Mouse (Mus musculus): ENCODE measurements around the gene Mgp.
A peak's percentile ranks its signal among the peaks of the same experiment; 100 is the strongest.

Mgp gene

DNA sequence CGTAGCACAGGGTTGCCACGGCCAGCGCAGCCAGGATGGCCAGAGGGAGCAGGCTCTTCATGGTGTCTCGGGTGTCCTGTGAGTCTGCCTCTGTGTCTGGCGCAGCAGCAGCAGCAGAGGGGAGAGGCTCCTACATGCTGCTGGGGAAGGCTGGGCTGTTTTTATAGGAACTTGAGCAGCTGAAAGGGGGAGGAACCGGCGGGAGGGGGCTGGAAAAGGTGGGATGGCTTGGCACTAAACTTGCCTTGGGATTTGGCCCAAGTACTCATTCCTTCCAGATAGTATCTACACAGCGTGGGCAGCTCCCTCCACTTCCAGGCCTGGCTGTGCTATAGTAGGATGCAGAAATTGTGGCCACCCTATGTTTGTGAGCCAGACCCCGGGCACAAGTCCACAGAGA is at the start of gene Mgp:
Mgp (minus strand) TSS at position 154 of the 400 bp plus-strand sequence.
- no peak for DNase-seq (ENCODE audit: low spot score)

DNA sequence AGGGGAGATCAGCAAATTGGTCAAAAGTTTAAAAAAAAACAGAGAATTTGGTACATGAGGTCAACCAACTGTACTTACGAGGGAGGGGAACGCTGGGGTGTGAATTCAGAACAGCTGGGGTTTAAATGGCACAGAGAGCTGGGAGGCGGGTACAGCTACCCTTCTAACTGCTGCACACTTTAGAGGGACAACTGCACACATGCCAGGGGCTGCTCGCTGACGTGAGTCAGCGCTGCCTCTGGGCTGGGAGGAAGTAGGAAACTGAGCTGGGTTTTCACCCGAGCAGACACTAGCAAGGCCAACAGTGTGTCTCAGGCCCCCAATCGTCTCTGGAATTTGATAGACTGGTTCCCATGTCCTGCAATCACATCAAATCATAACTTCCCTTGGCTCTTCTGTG is 49.4 kb upstream of the Mgp start:
- DNase-seq (ENCODE audit: low spot score), result no peak

DNA sequence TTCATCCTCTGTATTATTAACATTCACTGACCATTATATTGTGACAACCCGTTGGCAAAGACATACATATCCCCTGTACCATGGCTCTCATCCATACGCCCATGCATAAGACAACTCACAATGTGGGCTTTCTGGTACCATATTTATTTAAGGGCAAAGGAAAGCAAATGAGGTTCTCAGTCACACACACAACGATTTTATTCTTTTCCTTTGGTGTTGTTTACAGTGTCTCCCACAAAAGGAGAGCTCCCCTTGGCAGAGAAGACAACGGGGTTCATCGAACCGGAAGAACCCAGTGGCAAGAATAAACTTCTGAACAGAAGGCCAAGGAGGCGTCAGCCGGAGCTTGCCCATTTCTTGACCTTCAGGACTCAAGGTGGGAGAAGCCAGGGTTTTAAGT is 47.9 kb upstream of the Mgp start, which contains the start of gene Pde6h:
Pde6h (plus strand) TSS at position 301 of the 400 bp plus-strand sequence.
- no peak for DNase-seq (ENCODE audit: low spot score)

DNA sequence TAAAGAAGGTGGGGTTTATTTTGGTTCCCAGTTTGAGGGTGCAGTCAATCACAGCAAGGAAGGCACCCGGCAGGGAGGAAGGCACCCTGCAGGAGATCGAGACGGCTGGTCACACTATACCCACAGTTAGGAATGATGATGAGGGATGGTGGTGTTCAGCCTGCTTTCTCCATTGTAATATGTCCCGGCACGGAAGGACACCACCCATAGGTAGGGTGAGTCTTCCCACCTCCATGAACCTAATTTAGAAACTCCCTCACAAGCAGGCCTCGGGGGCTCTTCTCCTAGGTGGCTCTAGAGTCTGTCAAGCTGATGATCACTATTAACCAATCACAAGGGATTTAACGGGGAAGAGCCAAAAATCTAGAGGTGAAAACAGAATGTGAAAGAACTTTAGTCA is 47.2 kb upstream of the Mgp start:
- DNase-seq (ENCODE audit: low spot score), result no peak

DNA sequence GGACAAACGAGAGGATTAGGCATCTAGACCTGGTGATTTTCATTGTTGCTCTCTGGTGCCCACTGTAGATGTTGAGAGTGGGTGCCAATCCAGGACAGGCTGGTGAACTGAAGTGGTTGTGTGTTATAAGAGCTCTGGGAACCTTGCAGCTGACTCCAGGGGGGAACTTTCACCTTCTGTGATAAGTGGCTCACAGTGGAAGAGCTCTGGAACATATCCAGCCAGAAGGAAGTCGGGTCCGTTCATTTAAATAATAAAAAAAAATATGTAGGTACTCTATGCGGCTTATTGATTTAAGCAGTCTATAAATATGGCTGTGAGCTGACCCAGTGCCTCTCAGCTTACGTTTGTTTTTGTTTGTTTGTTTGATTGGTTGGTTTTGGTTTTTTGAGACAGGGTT is 46.5 kb upstream of the Mgp start, which contains the start of gene Erp27:
Erp27 (minus strand) TSS at position 101 of the 400 bp plus-strand sequence.
- DNase-seq (ENCODE audit: low spot score), result no peak

DNA sequence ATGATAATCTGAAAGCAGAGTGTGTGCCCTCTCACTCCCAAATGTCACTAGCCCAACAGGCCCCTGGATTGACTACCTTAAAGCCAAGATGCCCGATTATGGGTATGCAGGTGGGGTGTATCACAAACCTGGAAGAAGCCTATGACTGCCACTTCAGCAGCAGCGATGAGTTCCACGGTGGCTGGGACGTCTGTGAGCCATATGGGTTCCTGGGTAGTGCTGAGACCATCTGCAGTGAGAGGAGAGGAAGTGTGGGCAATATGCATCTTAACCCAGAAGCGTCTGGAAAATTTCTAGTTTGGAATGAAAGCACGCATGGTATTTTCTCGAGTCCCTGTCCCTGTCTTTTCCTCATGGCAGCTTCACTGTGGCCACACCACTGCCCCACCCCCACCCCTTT is 46.0 kb upstream of the Mgp start:
- no peak for DNase-seq (ENCODE audit: low spot score)

DNA sequence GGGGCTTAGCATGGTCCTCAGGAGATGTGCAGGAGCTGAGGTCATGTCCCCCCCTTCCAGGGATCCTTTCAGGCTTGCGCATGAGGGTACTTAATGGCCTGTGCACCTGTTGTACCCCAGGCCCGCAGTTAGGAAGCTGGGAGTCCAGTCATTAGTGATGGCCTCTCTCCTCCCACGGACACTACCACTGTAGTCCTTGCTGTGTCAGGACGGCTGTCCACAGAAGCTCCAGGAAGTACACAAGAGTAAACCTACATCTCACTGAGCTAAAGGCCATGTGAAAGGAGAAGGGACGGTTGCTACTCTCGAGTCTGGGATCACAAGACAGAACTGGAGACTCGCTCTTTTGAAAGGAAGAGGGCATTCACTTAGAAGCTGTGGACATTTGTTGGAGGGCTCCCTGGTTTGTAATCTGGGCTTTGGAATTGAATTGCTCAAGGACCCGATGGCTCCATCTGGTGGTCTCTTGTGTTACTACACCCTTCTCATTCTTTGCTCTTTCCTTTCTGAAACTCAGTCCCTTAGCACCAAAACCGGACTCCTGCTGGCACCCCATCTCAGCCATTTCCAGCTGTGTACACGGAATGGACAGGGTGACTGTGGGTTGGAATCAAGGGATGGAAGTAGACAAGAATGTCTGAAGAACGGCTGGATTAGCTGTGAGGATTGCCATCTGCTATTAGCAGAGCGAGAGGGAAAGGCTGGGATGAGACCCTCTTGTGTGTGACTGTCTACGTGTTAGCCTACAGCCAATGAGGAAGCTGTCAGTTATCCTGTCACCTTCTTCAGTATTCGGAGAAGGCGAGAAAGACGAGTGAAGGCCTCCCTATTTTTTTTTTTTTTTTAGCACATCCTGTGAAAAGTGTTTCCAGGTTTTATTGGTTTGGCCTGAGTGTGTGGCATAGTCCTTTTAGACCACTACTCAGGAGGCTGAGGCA is 45.0 kb upstream of the Mgp start:
- DNase-seq (ENCODE audit: low spot score), result peak; percentile 52

DNA sequence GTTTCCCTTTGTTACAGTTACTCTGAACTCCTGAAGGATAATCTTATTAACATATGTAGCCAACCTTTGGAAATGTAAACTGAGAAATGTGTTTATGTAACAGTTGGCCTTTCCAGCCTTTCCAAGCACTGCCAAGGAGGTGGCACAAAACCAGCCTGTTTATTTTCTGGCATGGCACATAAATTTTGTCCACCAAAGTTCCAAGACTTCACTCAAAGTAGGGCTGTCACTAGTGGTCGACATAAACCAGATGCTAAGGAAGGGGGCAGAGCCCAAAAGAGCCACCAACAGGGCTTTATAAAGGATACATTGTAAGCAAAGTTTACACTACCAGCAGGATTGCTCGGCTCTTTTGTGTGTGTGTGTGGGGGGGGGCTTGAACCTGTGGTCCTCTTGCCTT is 42.3 kb upstream of the Mgp start:
- DNase-seq (ENCODE audit: low spot score), result no peak

DNA sequence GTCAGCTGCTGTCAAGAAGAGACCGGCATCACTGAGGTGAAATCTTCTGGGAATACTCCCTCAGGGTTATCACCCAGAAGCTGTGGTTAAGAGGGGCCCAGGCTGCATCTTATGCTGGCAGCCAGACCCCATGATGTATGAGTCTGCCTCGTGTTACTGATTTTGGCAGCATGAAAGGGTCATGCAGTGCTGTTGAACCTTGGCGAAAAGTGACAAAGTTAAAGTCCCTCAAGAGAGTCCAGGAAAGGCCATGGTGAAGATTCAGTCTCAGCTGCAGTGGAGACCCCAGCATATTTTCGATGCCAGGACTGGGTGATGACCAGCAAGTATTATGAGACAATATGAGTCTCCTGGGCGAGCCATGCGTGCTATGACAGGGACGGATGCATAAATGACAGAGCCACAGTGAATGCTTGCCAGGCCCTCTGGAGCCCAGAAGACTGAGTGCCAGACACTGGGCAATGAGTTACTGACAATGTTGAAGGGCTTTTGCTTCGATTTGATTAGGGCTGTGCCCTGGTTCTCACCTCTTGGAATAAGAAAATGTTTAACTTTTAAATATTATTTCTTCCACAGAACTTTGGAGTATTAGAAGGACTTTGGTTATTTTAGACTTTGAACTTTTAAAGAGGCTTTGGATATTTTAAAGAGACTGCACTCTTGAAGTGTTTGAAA is 40.2 kb upstream of the Mgp start:
- no peak for DNase-seq (ENCODE audit: low spot score)

DNA sequence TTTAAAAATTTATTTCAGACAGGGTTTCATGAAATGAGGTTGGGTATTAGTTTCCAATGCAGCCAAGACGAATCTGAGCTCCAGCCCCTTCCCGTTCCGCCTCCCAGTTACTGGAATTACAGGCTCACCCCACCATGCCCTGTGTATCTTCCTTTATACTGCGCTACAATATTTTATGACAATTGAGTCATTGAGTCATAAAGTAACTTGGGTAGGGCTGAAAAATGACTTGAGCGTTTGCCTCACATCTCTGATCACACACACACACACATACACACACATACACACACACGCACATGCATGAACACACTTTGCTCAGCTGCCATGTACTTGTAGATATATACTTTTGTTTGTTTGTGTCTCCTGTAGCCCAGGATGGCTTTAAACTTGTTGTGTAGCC is 38.6 kb upstream of the Mgp start:
- DNase-seq (ENCODE audit: low spot score), result no peak

DNA sequence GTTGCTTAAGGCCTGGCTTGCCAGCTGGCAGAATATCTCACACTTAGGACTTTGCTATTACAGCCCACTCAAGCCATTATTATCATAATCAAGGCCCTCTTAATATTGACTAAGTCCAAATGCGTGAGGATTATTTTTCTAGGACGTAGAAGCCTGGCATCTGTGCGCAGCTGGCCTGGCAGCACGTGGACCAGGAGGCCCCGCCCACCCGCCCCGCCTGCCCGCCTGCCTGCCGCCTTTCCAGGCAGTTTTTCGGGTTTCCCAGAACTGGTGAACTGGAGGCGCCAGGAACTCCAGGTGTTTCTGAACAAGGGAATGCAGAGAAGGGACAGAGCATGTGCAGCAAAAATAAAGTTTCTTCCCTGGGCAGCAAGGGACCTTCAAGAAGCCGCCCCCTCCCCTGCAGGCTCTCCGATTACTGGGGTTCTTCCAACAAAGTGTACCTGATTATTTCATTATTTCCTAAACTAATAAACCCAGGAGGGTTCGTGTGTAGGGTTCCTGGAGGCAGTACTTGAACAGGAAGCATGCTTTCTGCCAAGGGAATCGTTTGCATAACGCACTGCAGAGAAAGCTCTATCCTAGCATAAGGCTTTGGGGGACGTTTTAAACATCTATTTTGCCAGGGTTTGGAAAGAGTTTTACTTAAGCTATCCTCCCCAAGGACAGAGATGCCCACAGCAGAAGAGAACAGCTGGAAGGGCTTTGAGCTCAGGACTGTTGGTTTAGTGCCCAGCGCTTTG is 37.9 kb upstream of the Mgp start:
- no peak for DNase-seq (ENCODE audit: low spot score)

DNA sequence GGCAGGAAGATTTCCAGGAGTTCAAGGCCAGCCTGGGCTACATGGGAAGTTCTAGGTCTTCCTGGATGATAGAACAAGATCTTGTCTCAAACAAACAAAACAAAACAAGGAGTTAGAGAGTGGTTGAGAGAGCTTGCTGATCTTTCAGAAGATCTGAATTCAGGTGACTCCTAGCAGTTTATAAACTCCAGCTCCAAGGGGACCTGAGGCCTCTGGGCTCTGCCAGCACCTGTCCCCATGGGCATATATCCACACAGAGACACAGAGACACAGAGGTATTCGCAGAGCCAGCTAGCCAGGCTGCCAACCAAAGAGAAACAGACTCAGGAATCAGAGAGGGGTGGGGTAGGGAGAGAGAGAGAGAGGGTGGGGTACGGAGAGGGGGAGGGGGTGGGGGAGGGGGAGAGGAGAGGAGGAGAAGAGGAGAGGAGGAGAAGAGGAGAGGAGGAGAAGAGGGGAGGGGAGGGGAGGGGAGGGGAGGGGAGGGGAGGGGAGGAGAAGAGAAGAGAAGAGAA is 37.2 kb upstream of the Mgp start:
- DNase-seq (ENCODE audit: low spot score), result no peak

DNA sequence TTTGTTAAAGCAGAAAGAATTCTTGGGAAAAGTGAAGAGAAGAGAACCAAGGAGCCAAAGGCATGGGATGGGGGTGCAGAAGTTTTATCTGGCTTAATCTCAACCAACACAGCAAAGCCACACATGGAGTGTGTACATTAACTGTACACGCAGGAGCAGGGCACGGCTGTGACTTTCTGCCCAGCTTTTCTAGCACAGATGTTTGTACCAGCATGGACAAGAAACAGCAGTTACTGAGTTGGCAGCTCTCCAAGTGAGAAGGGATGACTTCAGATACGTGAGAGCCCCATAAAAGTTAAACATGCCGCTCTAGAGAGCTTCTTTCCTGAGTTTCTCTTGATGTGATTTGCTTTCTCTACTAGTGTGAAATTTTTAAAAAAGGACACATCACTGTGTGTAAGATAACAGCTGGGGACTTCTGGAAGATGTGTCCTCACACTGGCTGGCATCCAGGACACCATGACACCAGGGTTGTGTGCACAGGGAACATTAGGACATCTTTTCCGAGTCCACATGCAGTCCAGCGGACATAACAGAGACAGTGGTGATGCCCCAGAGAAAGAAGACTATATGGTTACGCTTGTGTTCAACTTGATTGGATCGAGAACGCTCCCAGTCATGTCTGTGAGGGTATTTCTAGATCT is 34.7 kb upstream of the Mgp start:
- no peak for DNase-seq (ENCODE audit: low spot score)

DNA sequence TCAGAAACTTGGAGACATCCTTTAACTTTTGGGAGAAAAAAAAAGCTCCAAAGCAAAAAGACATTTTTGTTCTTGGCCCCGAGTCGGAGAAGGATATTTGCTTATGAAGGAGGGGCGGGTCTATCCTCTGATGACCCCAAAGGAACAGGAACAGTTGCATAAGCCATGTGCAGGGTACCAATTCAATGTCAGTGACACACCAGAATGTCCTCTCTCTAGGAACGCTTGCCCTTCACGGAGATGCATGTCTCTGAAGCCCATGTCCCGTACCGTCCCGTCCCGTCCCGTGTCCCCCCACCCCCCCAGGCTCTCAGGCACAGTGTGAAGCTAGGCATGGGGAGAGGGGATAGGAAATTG is 31.3 kb upstream of the Mgp start:
- no peak for DNase-seq (ENCODE audit: low spot score)

DNA sequence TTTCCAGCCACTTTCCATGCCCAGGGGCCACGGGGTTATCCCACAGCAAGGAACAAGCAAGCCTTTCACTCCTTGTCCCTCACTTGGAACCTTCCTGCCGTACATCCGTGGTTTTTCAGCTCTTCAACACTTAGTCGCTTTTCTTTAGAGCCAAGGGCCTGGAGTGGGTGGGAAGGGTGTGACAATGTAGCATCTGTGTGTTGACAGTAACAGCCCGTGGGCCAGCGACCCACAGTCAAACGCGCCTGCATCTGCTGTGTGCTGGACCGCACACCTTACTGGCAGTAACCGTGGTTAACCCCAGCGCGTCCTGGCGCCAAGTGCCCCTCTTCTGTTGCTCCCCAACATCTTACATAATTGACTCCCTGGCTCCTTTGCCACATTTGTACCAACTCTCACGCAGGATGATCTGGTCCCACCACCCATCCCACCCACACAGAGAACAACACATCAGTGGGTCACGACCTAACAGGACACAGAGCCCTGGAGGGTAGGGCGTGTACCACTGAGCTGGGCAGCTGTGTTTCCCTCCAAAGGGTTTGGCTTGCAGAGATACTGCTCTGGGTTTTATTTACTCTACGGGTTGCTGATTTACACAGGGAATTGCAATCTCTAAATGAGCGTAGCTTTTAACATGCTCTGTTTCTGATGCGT is 30.8 kb upstream of the Mgp start:
- DNase-seq (ENCODE audit: low spot score), result no peak

DNA sequence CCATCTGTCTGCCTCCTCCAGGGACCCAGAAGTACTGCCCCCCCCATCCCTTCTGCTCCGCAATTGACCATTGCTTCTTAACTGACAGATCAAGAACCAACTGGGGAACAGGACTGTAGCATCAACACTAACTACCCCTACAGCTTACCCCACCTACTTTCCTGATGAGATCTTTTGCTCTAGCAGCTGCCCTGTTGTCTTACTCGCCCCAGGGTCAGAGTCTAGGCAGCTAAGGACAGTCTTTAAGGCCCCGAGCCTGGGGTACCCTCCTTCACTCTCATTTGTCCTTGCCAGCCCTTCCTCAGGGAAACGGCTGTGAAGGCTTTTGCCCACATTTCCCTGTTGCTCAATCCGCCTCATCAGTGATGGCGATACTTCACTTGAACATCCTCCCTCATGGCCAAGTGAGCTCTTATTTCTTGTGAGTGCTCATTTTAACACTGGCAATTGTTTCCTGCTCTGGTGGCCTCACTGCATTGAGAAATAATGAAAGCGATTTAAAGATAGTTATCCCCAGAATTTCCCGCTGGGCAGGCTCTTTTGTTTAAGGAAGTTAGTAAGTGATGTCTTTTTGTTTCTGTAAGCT is 28.4 kb upstream of the Mgp start:
- no peak for DNase-seq (ENCODE audit: low spot score)

DNA sequence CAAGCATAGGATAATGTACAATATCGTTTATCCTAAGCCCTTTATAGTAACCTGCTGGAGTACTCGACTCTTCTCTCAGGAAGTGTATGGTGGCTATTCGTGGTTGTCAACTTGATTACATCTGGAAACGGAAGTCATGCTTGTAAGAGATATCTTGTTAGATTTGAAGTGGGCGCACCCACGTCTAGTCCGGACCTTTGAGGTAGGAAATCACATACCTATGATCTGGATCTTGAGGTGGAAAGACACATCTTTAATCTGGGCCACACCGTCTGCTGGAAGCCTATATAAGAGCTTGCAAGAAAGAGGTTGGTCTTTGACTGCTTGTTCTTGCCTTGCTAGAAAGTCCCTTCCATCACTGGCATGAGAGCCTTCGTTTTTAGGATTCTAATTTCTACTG is 26.9 kb upstream of the Mgp start:
- no peak for DNase-seq (ENCODE audit: low spot score)

DNA sequence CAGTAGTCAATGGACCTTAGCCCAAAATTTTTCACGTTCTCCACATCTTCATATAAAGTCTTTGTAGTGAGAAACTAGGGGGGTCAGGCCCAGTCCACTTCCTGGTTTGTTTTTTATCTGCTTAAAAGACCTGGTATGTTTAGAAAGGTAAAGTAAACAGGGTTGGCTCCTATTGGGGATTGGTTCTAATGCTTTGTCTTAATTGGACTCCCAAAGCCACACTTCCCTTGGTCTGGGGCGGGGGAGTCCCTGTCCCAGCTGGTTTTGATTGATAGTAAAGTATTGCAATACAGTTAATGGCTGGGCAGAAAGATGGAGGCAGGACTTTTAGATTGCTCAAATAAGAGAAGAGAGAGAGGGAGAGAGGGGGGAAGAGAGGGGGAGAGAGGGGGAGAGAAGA is 25.4 kb upstream of the Mgp start:
- no peak for DNase-seq (ENCODE audit: low spot score)

DNA sequence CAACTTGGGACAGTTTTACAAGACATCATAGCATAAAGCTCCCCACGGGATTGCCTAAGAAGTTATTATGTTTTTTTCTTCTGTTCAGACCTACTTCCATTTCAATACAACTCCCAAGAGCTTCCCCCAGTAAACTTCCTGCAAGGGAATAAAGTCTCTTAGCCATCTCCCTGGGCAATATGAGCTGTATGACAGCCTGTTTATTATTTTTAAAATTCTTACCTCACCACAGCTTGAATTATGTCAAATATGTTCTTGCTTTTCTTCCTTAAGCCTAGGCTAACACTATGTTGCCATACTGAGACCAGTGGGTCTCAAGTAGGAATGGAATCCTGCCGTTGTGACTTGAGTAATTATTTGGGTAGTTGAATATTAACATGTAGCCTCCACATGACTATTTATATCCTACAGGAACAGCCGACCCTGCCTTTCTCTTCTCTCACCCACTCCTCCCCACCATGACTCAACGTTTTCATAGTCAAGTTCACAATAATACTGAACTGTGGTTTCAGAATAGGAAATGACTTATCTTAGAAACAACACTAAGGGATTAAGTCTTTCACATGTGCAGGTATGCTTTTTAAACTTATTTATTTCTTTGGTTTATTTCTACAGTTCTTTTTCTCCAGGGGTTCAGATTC is 24.9 kb upstream of the Mgp start:
- no peak for DNase-seq (ENCODE audit: low spot score)

DNA sequence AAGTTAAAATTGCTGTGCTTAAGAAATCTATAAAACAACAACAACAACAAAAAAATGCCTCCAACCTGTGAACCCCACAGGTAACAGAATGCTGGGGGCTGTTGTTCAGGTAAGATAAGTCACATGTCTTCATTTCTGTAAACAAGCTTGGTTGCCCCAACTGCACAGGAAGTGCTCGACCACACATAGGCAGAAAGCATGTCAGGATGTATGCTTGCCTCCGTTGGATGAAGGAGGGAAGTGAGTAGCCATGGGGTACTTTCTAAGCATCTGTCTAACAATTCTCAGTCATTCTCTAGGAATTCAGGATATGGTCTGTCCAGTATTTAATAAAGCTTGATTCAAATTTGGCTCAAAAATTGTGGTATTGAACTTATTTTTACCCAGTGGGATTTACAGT is 23.3 kb upstream of the Mgp start:
- DNase-seq (ENCODE audit: low spot score), result no peak

DNA sequence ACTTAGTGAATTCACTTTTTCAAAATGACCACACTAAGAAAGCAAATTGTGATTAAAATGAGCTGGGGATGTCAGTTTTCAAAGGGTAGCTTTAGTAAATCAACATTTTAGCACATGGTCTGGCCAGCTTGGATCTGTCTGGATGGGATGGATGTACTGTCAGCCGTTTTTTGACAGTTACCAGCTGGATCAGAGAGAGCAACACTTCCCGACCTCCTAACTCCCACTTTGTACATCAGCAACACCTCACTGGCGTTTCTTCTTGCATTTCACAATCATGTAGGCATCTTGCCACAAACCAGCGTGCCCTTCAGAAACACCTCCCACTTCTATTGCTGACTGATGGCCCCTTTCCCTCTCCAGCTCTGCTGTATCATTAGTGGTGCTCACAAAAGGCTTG is 22.6 kb upstream of the Mgp start:
- no peak for DNase-seq (ENCODE audit: low spot score)

All from ovary, postnatal 10 days (tissue).